Mouse (Mus musculus): ENCODE results near the gene Tlr9. TPM values are rescaled to one million over a fixed set of nuclear protein-coding genes. Genes with fewer than 3 reads are reported as not detected.

Gene Tlr9
- polyA plus RNA-seq, 1 experiment from 2014 or later = 0.16 TPM

DNA sequence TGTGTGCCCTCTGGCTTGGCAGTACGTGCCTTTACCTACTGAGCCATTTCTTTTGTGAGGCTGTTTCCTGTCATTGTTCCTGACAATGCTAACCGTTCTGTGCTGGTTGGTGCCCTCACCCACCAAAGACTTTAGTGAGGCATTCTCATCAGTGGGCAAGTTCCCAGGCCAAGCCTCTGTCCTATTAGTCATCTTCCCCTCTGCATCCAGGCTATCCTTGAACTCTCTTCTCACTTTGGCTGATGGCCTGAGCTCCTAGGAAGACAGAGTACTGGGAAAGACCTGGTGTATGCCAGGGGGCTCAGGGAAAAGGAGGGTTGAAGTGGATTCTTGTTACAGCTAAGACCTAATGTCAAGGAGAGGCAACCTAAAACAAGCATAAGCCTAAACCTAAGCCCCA, 31.6 kb downstream of the Tlr9 start:
- DNase-seq (no peak), ATAC-seq (no peak)
- Histone ChIP-seq H3K4me2 (ENCODE audit: low read depth, low read length) (no peak overlapping the region), H3K27me3 (ENCODE audit: insufficient read depth, low read length) (no peaks in the 10 kb centered on the region), H3K9me3 (ENCODE audit: low read length) (no peaks in the 10 kb centered on the region), H3K36me3 (replicated peaks; ENCODE audit: insufficient read depth, low read length) (no peaks in the 10 kb centered on the region), H3K27ac (ENCODE audit: low read depth) (no peak overlapping the region), H3K4me1 (ENCODE audit: insufficient read depth) (no peaks in the 10 kb centered on the region), H3K4me3 (ENCODE audit: low read depth, low read length) (no peak overlapping the region), H3K9ac (replicated peaks) (no peak overlapping the region)
- WGBS (ENCODE audit: insufficient replicate concordance) = 56% methylated on average over 2 of the region's 2 CpGs
- TF ChIP-seq EP300 (IDR thresholded peaks at IDR 0.05; ENCODE audit: low read depth) (no peak), CTCF (IDR thresholded peaks at IDR 0.05; ENCODE audit: low read depth) (no peak)

DNA sequence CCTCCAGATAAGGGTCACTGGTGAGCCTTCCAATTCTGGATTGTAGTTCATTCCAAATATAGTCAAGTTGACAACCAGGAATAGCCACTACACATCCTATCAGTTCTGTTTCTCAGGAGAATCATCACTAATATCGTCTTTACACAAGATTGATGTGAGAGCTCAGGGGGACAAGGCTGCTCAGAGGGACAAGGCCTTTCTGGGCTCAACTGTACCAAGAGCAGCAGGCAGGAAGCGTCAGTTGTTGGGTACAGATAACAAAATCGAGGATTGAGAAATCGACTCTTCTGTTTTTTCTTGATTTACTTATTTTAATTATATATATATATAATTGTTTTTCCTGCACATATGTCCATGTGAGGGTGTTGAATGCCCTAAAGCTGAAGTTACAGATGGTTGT, 36.0 kb downstream of the Tlr9 start:
- no peak overlapping the region for H3K9ac ChIP-seq (replicated peaks)
- DNase-seq (no peak), ATAC-seq (no peak)
- TF ChIP-seq CTCF (IDR thresholded peaks at IDR 0.05; ENCODE audit: low read depth) (no peak), EP300 (IDR thresholded peaks at IDR 0.05; ENCODE audit: low read depth) (no peak)
- no peaks in the 10 kb centered on the region for H3K9me3 ChIP-seq (ENCODE audit: low read length)
- 36% methylated on average over 4 of the region's 4 CpGs for WGBS (ENCODE audit: insufficient replicate concordance)
- no peaks in the 10 kb centered on the region for H3K27me3 ChIP-seq (ENCODE audit: insufficient read depth, low read length)
- peaks cover 7% of the 10 kb centered on the region for H3K4me1 ChIP-seq (ENCODE audit: insufficient read depth)
- no peaks in the 10 kb centered on the region for H3K36me3 ChIP-seq (replicated peaks; ENCODE audit: insufficient read depth, low read length)
- H3K4me3 ChIP-seq (ENCODE audit: low read depth, low read length) = no peak overlapping the region
- H3K4me2 ChIP-seq (ENCODE audit: low read depth, low read length) = no peak overlapping the region
- peak overlapping the region; percentile 52; the same call in 1 of the 2 replicates for H3K27ac ChIP-seq (ENCODE audit: low read depth)

DNA sequence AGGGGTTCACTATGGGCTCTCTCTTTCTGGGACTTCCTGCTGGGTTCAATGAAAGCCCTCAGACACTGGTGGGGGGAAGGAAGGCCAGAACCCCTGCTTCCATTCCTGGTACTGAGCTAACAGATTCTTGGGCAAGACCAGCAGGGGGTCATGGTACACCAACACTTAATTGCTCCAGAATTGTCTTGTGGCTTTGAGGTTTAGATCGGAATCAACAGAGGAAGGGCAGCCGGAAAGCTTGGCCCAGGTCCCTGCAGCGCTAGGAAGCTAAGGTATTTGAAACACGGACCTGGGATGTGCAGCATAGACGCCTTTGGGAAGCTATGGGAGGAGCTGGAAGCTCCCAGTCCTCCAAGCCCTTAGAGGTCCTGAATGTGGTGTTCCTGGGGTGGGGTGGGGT, 36.6 kb downstream of the Tlr9 start:
- 22% methylated on average over 5 of the region's 5 CpGs for WGBS (ENCODE audit: insufficient replicate concordance)
- no peaks in the 10 kb centered on the region for H3K27me3 ChIP-seq (ENCODE audit: insufficient read depth, low read length)
- peaks cover 7% of the 10 kb centered on the region for H3K4me1 ChIP-seq (ENCODE audit: insufficient read depth)
- DNase-seq (no peak), ATAC-seq (peak; percentile 16; the same call in 1 of the 2 replicates)
- no peak overlapping the region for H3K4me2 ChIP-seq (ENCODE audit: low read depth, low read length)
- peak overlapping the region; percentile 52; the same call in 1 of the 2 replicates for H3K27ac ChIP-seq (ENCODE audit: low read depth)
- no peak overlapping the region for H3K4me3 ChIP-seq (ENCODE audit: low read depth, low read length)
- H3K9me3 ChIP-seq (ENCODE audit: low read length) = no peaks in the 10 kb centered on the region
- H3K36me3 ChIP-seq (replicated peaks; ENCODE audit: insufficient read depth, low read length) = no peaks in the 10 kb centered on the region
- TF ChIP-seq EP300 (IDR thresholded peaks at IDR 0.05; ENCODE audit: low read depth) (no peak), CTCF (IDR thresholded peaks at IDR 0.05; ENCODE audit: low read depth) (no peak)
- no peak overlapping the region for H3K9ac ChIP-seq (replicated peaks)

DNA sequence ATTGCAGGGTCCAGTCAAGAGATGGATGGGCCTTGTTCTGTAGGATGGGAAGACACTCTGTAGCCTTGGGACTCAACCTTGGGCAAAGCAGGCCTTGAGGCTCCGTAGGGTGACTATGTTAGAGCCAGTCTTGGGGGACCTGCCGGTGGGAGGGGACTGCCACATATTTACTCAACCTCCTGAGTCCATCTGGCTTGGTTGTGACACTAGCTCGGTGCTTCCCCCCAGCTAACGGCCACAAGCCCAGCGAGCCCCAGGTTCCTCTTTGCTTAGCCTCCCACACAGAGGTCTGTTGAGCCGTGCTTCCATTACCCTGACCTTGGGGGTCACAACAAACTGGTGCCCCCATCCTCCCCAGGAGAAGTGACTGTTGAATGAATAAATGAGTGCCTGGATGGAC, 38.7 kb downstream of the Tlr9 start:
- peak; percentile 26 for ATAC-seq

DNA sequence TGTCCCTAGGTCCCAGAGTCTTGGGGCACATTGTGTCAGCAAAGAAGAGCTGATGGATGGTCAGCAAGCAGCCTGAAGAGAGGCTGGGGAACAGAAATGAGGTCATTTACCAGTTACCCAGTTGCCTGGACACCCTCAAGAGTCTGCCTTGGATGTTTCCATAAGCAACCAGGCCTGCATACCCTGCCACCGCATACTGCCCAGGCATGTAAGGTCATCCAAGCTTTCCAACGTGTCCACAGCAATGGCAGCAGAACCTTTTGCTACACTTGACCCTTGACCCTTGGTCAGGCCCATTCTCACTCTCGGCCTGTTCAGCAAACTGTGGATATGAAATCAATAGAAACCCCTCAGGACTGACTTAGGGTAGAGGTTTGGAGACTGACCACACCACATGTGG, 39.1 kb downstream of the Tlr9 start:
- Histone ChIP-seq H3K4me2 (ENCODE audit: low read depth, low read length) (no peak overlapping the region), H3K4me3 (ENCODE audit: low read depth, low read length) (no peak overlapping the region), H3K9ac (replicated peaks) (no peak overlapping the region), H3K36me3 (replicated peaks; ENCODE audit: insufficient read depth, low read length) (no peaks in the 10 kb centered on the region), H3K27me3 (ENCODE audit: insufficient read depth, low read length) (no peaks in the 10 kb centered on the region), H3K9me3 (ENCODE audit: low read length) (no peaks in the 10 kb centered on the region), H3K4me1 (ENCODE audit: insufficient read depth) (peaks cover 10% of the 10 kb centered on the region), H3K27ac (ENCODE audit: low read depth) (no peak overlapping the region)
- 63% methylated on average over 3 of the region's 3 CpGs for WGBS (ENCODE audit: insufficient replicate concordance)
- TF ChIP-seq EP300 (IDR thresholded peaks at IDR 0.05; ENCODE audit: low read depth) (no peak), CTCF (IDR thresholded peaks at IDR 0.05; ENCODE audit: low read depth) (no peak)
- no peak for ATAC-seq
- no peak for DNase-seq

More for the DNA sequence above, 38.7 kb downstream of the Tlr9 start:
- H3K36me3 ChIP-seq (replicated peaks; ENCODE audit: insufficient read depth, low read length) = no peaks in the 10 kb centered on the region
- no peak overlapping the region for H3K9ac ChIP-seq (replicated peaks)
- DNase-seq = peak; percentile 44
- no peaks in the 10 kb centered on the region for H3K27me3 ChIP-seq (ENCODE audit: insufficient read depth, low read length)
- H3K27ac ChIP-seq (ENCODE audit: low read depth) = peak overlapping the region; percentile 66
- no peaks in the 10 kb centered on the region for H3K9me3 ChIP-seq (ENCODE audit: low read length)
- peaks cover 10% of the 10 kb centered on the region for H3K4me1 ChIP-seq (ENCODE audit: insufficient read depth)
- 27% methylated on average over 6 of the region's 6 CpGs for WGBS (ENCODE audit: insufficient replicate concordance)
- no peak overlapping the region for H3K4me3 ChIP-seq (ENCODE audit: low read depth, low read length)
- no peak overlapping the region for H3K4me2 ChIP-seq (ENCODE audit: low read depth, low read length)
- TF ChIP-seq CTCF (IDR thresholded peaks at IDR 0.05; ENCODE audit: low read depth) (no peak), EP300 (IDR thresholded peaks at IDR 0.05; ENCODE audit: low read depth) (no peak)

DNA sequence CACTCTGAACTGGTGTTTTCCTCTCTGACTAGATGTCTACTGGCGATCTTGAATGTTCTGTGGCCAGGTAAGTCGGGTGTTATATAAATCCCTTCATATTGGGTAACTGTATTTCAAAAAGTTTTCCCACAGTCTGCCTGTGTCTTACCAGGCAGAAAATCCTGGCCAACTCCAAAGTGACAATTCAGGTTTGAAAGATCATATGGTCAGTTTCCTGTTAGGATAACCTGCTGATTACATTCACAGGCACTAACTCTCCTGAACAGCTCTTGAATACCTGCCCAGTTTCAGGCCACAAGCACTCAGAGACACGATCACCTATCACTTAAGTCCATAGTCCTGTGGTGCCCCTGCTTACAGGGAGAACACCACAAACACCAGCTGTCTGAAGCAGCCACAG, 39.7 kb downstream of the Tlr9 start:
- Histone ChIP-seq H3K4me1 (ENCODE audit: insufficient read depth) (peaks cover 12% of the 10 kb centered on the region), H3K9ac (replicated peaks) (no peak overlapping the region), H3K36me3 (replicated peaks; ENCODE audit: insufficient read depth, low read length) (no peaks in the 10 kb centered on the region), H3K27me3 (ENCODE audit: insufficient read depth, low read length) (no peaks in the 10 kb centered on the region), H3K4me3 (ENCODE audit: low read depth, low read length) (no peak overlapping the region), H3K4me2 (ENCODE audit: low read depth, low read length) (no peak overlapping the region), H3K27ac (ENCODE audit: low read depth) (no peak overlapping the region), H3K9me3 (ENCODE audit: low read length) (no peaks in the 10 kb centered on the region)
- DNase-seq = no peak
- 70% methylated on average over 3 of the region's 3 CpGs for WGBS (ENCODE audit: insufficient replicate concordance)
- ATAC-seq = no peak
- TF ChIP-seq EP300 (IDR thresholded peaks at IDR 0.05; ENCODE audit: low read depth) = no peak
- TF ChIP-seq CTCF (IDR thresholded peaks at IDR 0.05; ENCODE audit: low read depth) = no peak

Measured in liver, postnatal 0 days (tissue).